Mouse (Mus musculus): Measurements from ENCODE around the gene Mfsd4b2. TPM values are rescaled to one million over a fixed set of nuclear protein-coding genes. Genes with fewer than 3 reads are reported as not detected.

Gene Mfsd4b2
- polyA plus RNA-seq (2014; fragmentation: Illumina TruSeq; extraction: RNeasy Lipid Tissue Mini Kit (QIAGEN cat#74804); ENCODE audit: insufficient read depth, low read depth, low replicate concordance) = not detected

DNA sequence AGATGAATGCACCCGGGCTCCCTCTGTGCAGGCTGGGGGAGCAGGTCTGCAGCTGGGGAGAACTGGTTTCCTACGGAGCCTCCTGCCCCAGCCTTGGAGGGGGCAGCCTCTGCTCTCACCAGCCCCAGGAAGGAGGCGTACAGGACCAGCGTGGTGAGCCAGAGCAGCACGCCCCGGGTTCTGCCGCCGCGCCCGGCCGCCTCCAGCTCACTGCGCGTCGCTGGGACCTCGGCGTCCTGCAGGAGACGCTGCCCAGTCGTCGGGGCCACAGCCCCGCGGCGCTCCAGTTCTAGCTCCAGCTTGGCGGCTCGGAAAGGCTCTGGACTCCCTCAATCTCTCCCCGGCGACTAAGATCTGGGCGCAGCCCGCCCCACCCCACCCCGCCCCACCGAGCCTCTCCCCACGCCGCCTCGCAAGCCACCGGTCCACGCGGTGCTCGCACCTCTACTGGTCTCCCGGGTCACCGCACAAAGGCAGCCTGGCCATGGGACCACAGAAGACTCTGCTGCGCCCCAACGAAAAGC, at the start of gene Mfsd4b2:
Mfsd4b2 (minus strand) TSS at position 308 of the 524 bp plus-strand sequence.

GRCm38 (mm10) chr10:39959761-39960440, 33.2 kb upstream of the Mfsd4b2 start, which contains the start of gene Mfsd4b3:
Gene Mfsd4b3 (minus strand): TSS chr10:39960153.

GRCm38 (mm10) chr10:39898874-39899371, 27.8 kb downstream of the Mfsd4b2 start, which contains the start of gene Mfsd4b4:
Gene Mfsd4b4 (minus strand): TSS chr10:39899238.

Other genes starting within 250 kb of the Mfsd4b2 start
- 10.7 TPM for gene Rev3l, start 194.8 kb downstream of the Mfsd4b2 start, polyA plus RNA-seq (2014; fragmentation: Illumina TruSeq; extraction: RNeasy Lipid Tissue Mini Kit (QIAGEN cat#74804); ENCODE audit: insufficient read depth, low read depth, low replicate concordance)
- gene Mfsd4b4, start 27.7 kb downstream of the Mfsd4b2 start, polyA plus RNA-seq (2014; fragmentation: Illumina TruSeq; extraction: RNeasy Lipid Tissue Mini Kit (QIAGEN cat#74804); ENCODE audit: insufficient read depth, low read depth, low replicate concordance) = 1.8 TPM
- gene Mfsd4b3, start 33.2 kb upstream of the Mfsd4b2 start, polyA plus RNA-seq (2014; fragmentation: Illumina TruSeq; extraction: RNeasy Lipid Tissue Mini Kit (QIAGEN cat#74804); ENCODE audit: insufficient read depth, low read depth, low replicate concordance) = 0.81 TPM
- 0.20 TPM for gene Mfsd4b5, start 59.7 kb upstream of the Mfsd4b2 start, polyA plus RNA-seq (2014; fragmentation: Illumina TruSeq; extraction: RNeasy Lipid Tissue Mini Kit (QIAGEN cat#74804); ENCODE audit: insufficient read depth, low read depth, low replicate concordance)
- 0.87 TPM for gene Mfsd4b1, start 98.3 kb upstream of the Mfsd4b2 start, polyA plus RNA-seq (2014; fragmentation: Illumina TruSeq; extraction: RNeasy Lipid Tissue Mini Kit (QIAGEN cat#74804); ENCODE audit: insufficient read depth, low read depth, low replicate concordance)
- 5.3 TPM for gene Slc16a10, start 215.3 kb upstream of the Mfsd4b2 start, polyA plus RNA-seq (2014; fragmentation: Illumina TruSeq; extraction: RNeasy Lipid Tissue Mini Kit (QIAGEN cat#74804); ENCODE audit: insufficient read depth, low read depth, low replicate concordance)

Measured in lung, adult 10 weeks (tissue).